Mouse (Mus musculus) heart, postnatal 0 days (tissue): ENCODE results near the gene Spata2. TPM values are rescaled to one million over a fixed set of nuclear protein-coding genes. Genes with fewer than 3 reads are reported as not detected.

Experiments used
- ATAC-seq: fragments of 200-750 bp; cut with Nextera tagmentation; 2 replicates; pipeline ENCODE4 v1.8.0; 2017; ENCODE audit warnings: low read depth, moderate number of reproducible peaks, moderate library complexity; ENCODE audit not compliant: insufficient read depth
- DNase-seq: peaks from one replicate; pipeline ENCODE4 v3.0.0-alpha.2; 2016; ENCODE audit warnings: low spot score
- H3K27ac ChIP-seq: fragments of 300-500 bp; sonication (generic); 2 replicates; pipeline ENCODE4 v1.5.1; 2014; ENCODE audit warnings: low read depth, mild to moderate bottlenecking
- H3K27me3 ChIP-seq: fragments of 300-500 bp; sonication (generic); 2 replicates; pipeline ENCODE4 v1.6.1; 2014; ENCODE audit warnings: low read length, mixed read lengths; ENCODE audit not compliant: control insufficient read depth, insufficient read depth
- H3K36me3 ChIP-seq: fragments of 300-500 bp; sonication (generic); replicated peaks from 2 replicates; pipeline ENCODE4 v1.6.1; 2014; ENCODE audit warnings: low read length, mixed read lengths; ENCODE audit not compliant: control insufficient read depth, insufficient read depth
- H3K4me1 ChIP-seq: fragments of 300-500 bp; sonication (generic); 2 replicates; pipeline ENCODE4 v1.6.1; 2014; ENCODE audit warnings: antibody characterized with exemption; ENCODE audit not compliant: control insufficient read depth, insufficient read depth
- H3K4me2 ChIP-seq: fragments of 300-500 bp; sonication (generic); 2 replicates; pipeline ENCODE4 v1.6.1; 2014; ENCODE audit warnings: low read depth, mild to moderate bottlenecking, low read length, moderate library complexity
- H3K4me3 ChIP-seq: fragments of 300-500 bp; sonication (generic); 2 replicates; pipeline ENCODE4 v1.5.1; 2014; ENCODE audit warnings: low read depth, low read length
- H3K9ac ChIP-seq: fragments of 300-500 bp; sonication (generic); replicated peaks from 2 replicates; pipeline ENCODE4 v1.6.1; 2014; ENCODE audit warnings: low read depth, low read length, mixed read lengths
- H3K9me3 ChIP-seq: fragments of 300-500 bp; sonication (generic); replicated peaks from 2 replicates; pipeline ENCODE4 v1.6.1; 2016; ENCODE audit warnings: low read length; ENCODE audit not compliant: control insufficient read depth
- CTCF ChIP-seq: IDR thresholded peaks from 2 replicates; pipeline ENCODE4 v1.5.1; 2016; ENCODE audit warnings: antibody characterized with exemption, control low read depth, low read depth
- EP300 ChIP-seq: IDR thresholded peaks from 2 replicates; pipeline ENCODE4 v1.6.1; 2016; ENCODE audit warnings: antibody characterized with exemption, low read depth
- WGBS: fragments of 180-500 bp; shearing (Covaris S2); extraction: QIAGEN DNeasy Blood & Tissue Kit; methylation state at CpG from one replicate; pipeline ENCODE4 v1.1.7; 2014; 5-methylcytosine and 5-hydroxymethylcytosine counted together
- polyA plus RNA-seq: library from polyadenylated mRNA; unstranded; fragments of >200 nt; fragmentation: Nextera tagmentation; extraction: Ambion mirVana; gene quantifications from 2 replicates; pipeline ENCODE4 v1.2.1, GENCODE M21; 2015
- total RNA-seq: library from RNA; depleted of rRNA; stranded (reverse); fragments of >200 nt; gene quantifications from 2 replicates; pipeline ENCODE4 v1.2.3, GENCODE M21; 2014; ENCODE audit warnings: low replicate concordance

The Spata2 gene
- total and polyA plus RNA-seq, 2 experiments from 2014 or later: 12.2 to 17.2 TPM

- WGBS: 43% methylated on average over 4 of the region's 4 CpGs
- Histone ChIP-seq H3K36me3 (peaks cover 30% of the 10 kb centered on the region), H3K9ac (no peak overlapping the region), H3K4me1 (peaks cover 15% of the 10 kb centered on the region; the same call in 1 of the 2 replicates), H3K9me3 (no peaks in the 10 kb centered on the region), H3K27ac (peak overlapping the region; percentile 52), H3K27me3 (no peaks in the 10 kb centered on the region), H3K4me3 (no peak overlapping the region), H3K4me2 (no peak overlapping the region)
- ATAC-seq (peak; percentile 15; the same call in 1 of the 2 replicates), DNase-seq (no peak)
- TF ChIP-seq EP300: no peak
Observed at GRCm38 (mm10) chr2:167476762-167477161, 15.9 kb downstream of the Spata2 start.

- Histone ChIP-seq H3K27ac (peak overlapping the region; percentile 52), H3K4me2 (no peak overlapping the region), H3K9me3 (no peaks in the 10 kb centered on the region), H3K36me3 (peaks cover 35% of the 10 kb centered on the region), H3K27me3 (no peaks in the 10 kb centered on the region), H3K4me3 (no peak overlapping the region), H3K4me1 (peaks cover 15% of the 10 kb centered on the region; the same call in 1 of the 2 replicates), H3K9ac (no peak overlapping the region)
- DNase-seq: peak; percentile 82
- TF ChIP-seq CTCF: peak; percentile 55
- TF ChIP-seq EP300: no peak
- peak; percentile 82 for ATAC-seq
- WGBS: 3% methylated on average over 7 of the region's 7 CpGs
Observed at GRCm38 (mm10) chr2:167476200-167476688, 16.4 kb downstream of the Spata2 start.

- H3K9ac ChIP-seq: no peak overlapping the region
- no peak overlapping the region for H3K4me2 ChIP-seq
- no peaks in the 10 kb centered on the region for H3K9me3 ChIP-seq
- no peak for DNase-seq
- WGBS: 74% methylated on average over 5 of the region's 5 CpGs
- peaks cover 15% of the 10 kb centered on the region; the same call in 1 of the 2 replicates for H3K4me1 ChIP-seq
- peak overlapping the region; percentile 47 for H3K27ac ChIP-seq
- ATAC-seq: no peak
- H3K36me3 ChIP-seq: peaks cover 36% of the 10 kb centered on the region
- TF ChIP-seq CTCF (no peak), EP300 (no peak)
- H3K27me3 ChIP-seq: no peaks in the 10 kb centered on the region
- H3K4me3 ChIP-seq: no peak overlapping the region
Observed at GRCm38 (mm10) chr2:167475596-167475995, 17.1 kb downstream of the Spata2 start.

GRCm38 (mm10) chr2:167474218-167474617, 18.5 kb downstream of the Spata2 start:
- peaks cover 15% of the 10 kb centered on the region; the same call in 1 of the 2 replicates for H3K4me1 ChIP-seq
- 77% methylated on average over 6 of the region's 6 CpGs for WGBS
- TF ChIP-seq EP300: no peak
- TF ChIP-seq CTCF: no peak
- DNase-seq (no peak), ATAC-seq (no peak)
- no peak overlapping the region for H3K4me2 ChIP-seq
- H3K27ac ChIP-seq: no peak overlapping the region
- peaks cover 50% of the 10 kb centered on the region for H3K36me3 ChIP-seq
- H3K9me3 ChIP-seq: no peaks in the 10 kb centered on the region
- H3K9ac ChIP-seq: no peak overlapping the region
- no peaks in the 10 kb centered on the region for H3K27me3 ChIP-seq
- H3K4me3 ChIP-seq: no peak overlapping the region

- Histone ChIP-seq H3K27ac (peak overlapping the region; percentile 33; the same call in 1 of the 2 replicates), H3K36me3 (peaks cover 67% of the 10 kb centered on the region), H3K4me2 (no peak overlapping the region), H3K27me3 (no peaks in the 10 kb centered on the region), H3K9me3 (no peaks in the 10 kb centered on the region), H3K4me1 (peaks cover 8% of the 10 kb centered on the region; the same call in 1 of the 2 replicates), H3K9ac (no peak overlapping the region), H3K4me3 (no peak overlapping the region)
- no peak for TF ChIP-seq EP300
- no peak for TF ChIP-seq CTCF
- DNase-seq: no peak
- peak; percentile 15; the same call in 1 of the 2 replicates for ATAC-seq
- 68% methylated on average over 6 of the region's 6 CpGs for WGBS
Observed at GRCm38 (mm10) chr2:167471585-167471984, 21.1 kb downstream of the Spata2 start.

- no peak overlapping the region for H3K27ac ChIP-seq
- H3K9ac ChIP-seq: no peak overlapping the region
- 82% methylated on average over 3 of the region's 3 CpGs for WGBS
- H3K9me3 ChIP-seq: no peaks in the 10 kb centered on the region
- TF ChIP-seq CTCF: no peak
- TF ChIP-seq EP300: no peak
- H3K36me3 ChIP-seq: peaks cover 77% of the 10 kb centered on the region
- no peak overlapping the region for H3K4me3 ChIP-seq
- no peaks in the 10 kb centered on the region for H3K4me1 ChIP-seq
- no peak overlapping the region for H3K4me2 ChIP-seq
- ATAC-seq: no peak
- H3K27me3 ChIP-seq: no peaks in the 10 kb centered on the region
- DNase-seq: no peak
Observed at GRCm38 (mm10) chr2:167470611-167471010, 22.1 kb downstream of the Spata2 start.
